Mouse (Mus musculus) thymus, postnatal 36 days (tissue): ENCODE measurements around the gene Pola1.

Experiments
- DNase-seq, 2 experiments: peaks; one replicate each; pipeline ENCODE4 v3.0.0; 2022; ENCODE audit warnings: mixed read lengths in 2 of 2

Gene Pola1

GRCm38 (mm10) chrX:93631657-93632449 is at the start of gene Pola1:
TSS of gene Pola1 (minus strand) at chrX:93632155.
- peak; percentile 67 to 77 for DNase-seq

- no peak for DNase-seq
Observed at GRCm38 (mm10) chrX:93676228-93676627, 44.3 kb upstream of the Pola1 start.

GRCm38 (mm10) chrX:93674836-93675795 is 43.2 kb upstream of the Pola1 start:
- peak; percentile 54 to 72 for DNase-seq

- DNase-seq, result no peak
Observed at GRCm38 (mm10) chrX:93674432-93674831, 42.5 kb upstream of the Pola1 start.

GRCm38 (mm10) chrX:93664787-93665186 is 32.8 kb upstream of the Pola1 start:
- DNase-seq, result no peak

GRCm38 (mm10) chrX:93663919-93664586 is 32.1 kb upstream of the Pola1 start:
- DNase-seq, result no peak

GRCm38 (mm10) chrX:93655153-93655552 is 23.2 kb upstream of the Pola1 start:
- DNase-seq, result no peak

GRCm38 (mm10) chrX:93654218-93655002 is 22.5 kb upstream of the Pola1 start, which contains the start of gene Pcyt1b:
TSS of gene Pcyt1b (plus strand) at chrX:93654863.
- no peak for DNase-seq

- DNase-seq, result no peak
Observed at GRCm38 (mm10) chrX:93650738-93651137, 18.8 kb upstream of the Pola1 start.

- DNase-seq, result no peak
Observed at GRCm38 (mm10) chrX:93644022-93644421, 12.1 kb upstream of the Pola1 start.

- DNase-seq, result no peak
Observed at GRCm38 (mm10) chrX:93643600-93643999, 11.6 kb upstream of the Pola1 start.

GRCm38 (mm10) chrX:93634861-93635375 is 3.0 kb upstream of the Pola1 start:
- DNase-seq, result no peak

GRCm38 (mm10) chrX:93630256-93630655 is 1.7 kb downstream of the Pola1 start:
- DNase-seq, result no peak

GRCm38 (mm10) chrX:93602214-93602613 is 29.7 kb downstream of the Pola1 start:
- DNase-seq, result no peak

GRCm38 (mm10) chrX:93594283-93594682 is 37.7 kb downstream of the Pola1 start:
- DNase-seq, result no peak

GRCm38 (mm10) chrX:93580931-93581330 is 51.0 kb downstream of the Pola1 start:
- DNase-seq, result no peak

- no peak for DNase-seq
Observed at GRCm38 (mm10) chrX:93557171-93557570, 74.8 kb downstream of the Pola1 start.

GRCm38 (mm10) chrX:93539779-93540178 is 92.2 kb downstream of the Pola1 start:
- no peak for DNase-seq

GRCm38 (mm10) chrX:93502865-93503353 is 129.0 kb downstream of the Pola1 start:
- DNase-seq, result no peak

GRCm38 (mm10) chrX:93497597-93497996 is 134.4 kb downstream of the Pola1 start:
- DNase-seq, result no peak

- no peak for DNase-seq
Observed at GRCm38 (mm10) chrX:93465711-93466110, 166.2 kb downstream of the Pola1 start.
